Mouse (Mus musculus): ENCODE measurements around the gene A030005K14Rik. TPM values are rescaled to one million over a fixed set of nuclear protein-coding genes. Genes with fewer than 3 reads are reported as not detected.

The A030005K14Rik gene
- polyA plus RNA-seq, 1 experiment: not detected

DNA sequence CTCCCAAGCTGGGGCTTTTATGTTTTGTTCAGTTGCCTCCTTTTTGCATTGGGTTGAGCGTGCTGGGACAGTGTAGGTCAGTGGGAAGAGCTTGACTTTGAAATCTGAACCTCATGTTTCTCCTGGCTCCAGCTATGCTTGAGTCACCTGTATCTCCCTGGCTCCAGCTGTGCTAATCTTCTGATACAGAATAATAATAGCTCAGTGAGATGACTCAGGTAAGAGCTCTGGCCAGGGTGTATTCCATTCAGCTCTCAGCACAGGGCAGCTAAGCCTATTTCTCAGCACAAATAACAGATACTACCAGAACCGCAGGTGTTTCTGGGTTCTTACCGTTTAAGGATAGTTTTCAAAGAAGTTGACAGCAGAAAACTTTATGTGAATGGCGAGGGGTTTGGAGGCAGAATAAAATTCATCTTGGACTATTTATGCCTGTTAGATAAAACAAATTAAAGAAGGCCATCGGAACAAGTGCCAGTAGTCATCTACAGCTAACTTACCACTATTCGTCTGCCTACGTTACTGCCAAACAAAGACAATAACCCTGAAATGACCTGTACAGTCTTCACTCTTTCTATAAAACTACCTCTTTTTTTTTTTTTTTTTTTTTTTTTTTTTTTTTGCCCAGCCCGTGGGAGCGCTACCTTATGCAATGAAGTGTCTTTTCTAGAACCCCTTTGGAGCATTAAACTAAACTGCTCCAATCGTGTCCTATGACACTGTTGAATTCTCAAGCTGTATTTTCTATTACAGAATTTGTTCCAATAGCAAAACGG lies 22.1 kb downstream of the A030005K14Rik start:
- H3K27me3 ChIP-seq (ENCODE audit: control insufficient read depth, insufficient read depth, low read length): no peaks in the 10 kb centered on the region
- H3K27ac ChIP-seq (ENCODE audit: insufficient read depth, low read depth, low read length): no peak overlapping the region
- 76% methylated on average over 11 of the region's 11 CpGs for WGBS
- no peak overlapping the region for H3K4me3 ChIP-seq (ENCODE audit: low read depth, low read length)
- TF ChIP-seq CTCF (IDR thresholded peaks at IDR 0.05; ENCODE audit: extremely low read depth, insufficient read length, insufficient replicate concordance, low read depth, low read length): no peak
- no peak for TF ChIP-seq POLR2A (IDR thresholded peaks at IDR 0.05; ENCODE audit: low read depth, low read length)
- peaks cover 5% of the 10 kb centered on the region; the same call in 1 of the 2 replicates for H3K4me1 ChIP-seq (ENCODE audit: control insufficient read depth, insufficient read depth, insufficient read length, low read length)
- H3K36me3 ChIP-seq (ENCODE audit: control insufficient read depth, insufficient read depth, low read length): no peaks in the 10 kb centered on the region

DNA sequence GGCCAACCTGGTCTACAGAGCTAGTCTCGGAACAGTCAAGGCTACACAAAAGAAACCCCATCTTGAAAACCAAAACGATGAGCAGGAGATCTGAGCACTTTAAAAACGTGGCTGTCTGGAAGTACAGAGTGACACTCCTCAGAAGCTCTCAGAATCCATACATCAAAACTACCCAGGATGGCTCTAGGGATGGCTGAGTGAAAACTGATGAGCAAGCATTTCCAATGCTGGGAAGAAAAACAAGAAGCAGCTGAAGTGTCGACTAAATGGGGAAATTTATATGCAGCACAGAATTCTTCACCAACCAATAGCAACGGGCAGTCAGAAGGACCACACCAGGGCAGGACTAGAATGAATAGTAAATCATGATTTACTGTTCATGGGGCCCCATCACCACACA lies 24.7 kb downstream of the A030005K14Rik start:
- TF ChIP-seq POLR2A (IDR thresholded peaks at IDR 0.05; ENCODE audit: low read depth, low read length) (no peak), CTCF (IDR thresholded peaks at IDR 0.05; ENCODE audit: extremely low read depth, insufficient read length, insufficient replicate concordance, low read depth, low read length) (no peak)
- Histone ChIP-seq H3K4me3 (ENCODE audit: low read depth, low read length) (no peak overlapping the region), H3K27ac (ENCODE audit: insufficient read depth, low read depth, low read length) (no peak overlapping the region), H3K36me3 (ENCODE audit: control insufficient read depth, insufficient read depth, low read length) (no peaks in the 10 kb centered on the region), H3K27me3 (ENCODE audit: control insufficient read depth, insufficient read depth, low read length) (no peaks in the 10 kb centered on the region), H3K4me1 (ENCODE audit: control insufficient read depth, insufficient read depth, insufficient read length, low read length) (peaks cover 5% of the 10 kb centered on the region; the same call in 1 of the 2 replicates)
- 81% methylated on average over 5 of the region's 5 CpGs for WGBS

DNA sequence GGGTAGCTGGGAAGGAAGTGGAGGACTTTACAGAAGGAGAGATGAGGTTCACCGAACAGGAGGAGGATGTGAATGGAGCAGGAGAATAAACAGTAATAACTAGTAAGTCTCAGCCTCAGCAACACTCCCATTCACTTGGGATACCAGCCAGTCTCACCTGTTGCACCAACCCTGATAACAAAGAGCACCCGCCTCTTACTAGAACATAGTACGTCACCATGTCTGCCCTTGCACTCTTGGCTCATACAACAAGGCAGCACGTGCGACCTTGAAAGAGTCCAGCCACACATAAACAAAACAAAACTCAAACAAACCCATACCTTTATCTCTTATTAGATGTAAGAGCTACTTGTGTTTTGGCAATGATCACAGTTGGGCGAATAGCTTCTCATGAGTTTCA lies 26.7 kb downstream of the A030005K14Rik start:
- Histone ChIP-seq H3K36me3 (ENCODE audit: control insufficient read depth, insufficient read depth, low read length) (no peaks in the 10 kb centered on the region), H3K27me3 (ENCODE audit: control insufficient read depth, insufficient read depth, low read length) (no peaks in the 10 kb centered on the region), H3K27ac (ENCODE audit: insufficient read depth, low read depth, low read length) (no peak overlapping the region), H3K4me1 (ENCODE audit: control insufficient read depth, insufficient read depth, insufficient read length, low read length) (no peaks in the 10 kb centered on the region), H3K4me3 (ENCODE audit: low read depth, low read length) (no peak overlapping the region)
- TF ChIP-seq CTCF (IDR thresholded peaks at IDR 0.05; ENCODE audit: extremely low read depth, insufficient read length, insufficient replicate concordance, low read depth, low read length): no peak
- TF ChIP-seq POLR2A (IDR thresholded peaks at IDR 0.05; ENCODE audit: low read depth, low read length): no peak
- 38% methylated on average over 6 of the region's 6 CpGs for WGBS

DNA sequence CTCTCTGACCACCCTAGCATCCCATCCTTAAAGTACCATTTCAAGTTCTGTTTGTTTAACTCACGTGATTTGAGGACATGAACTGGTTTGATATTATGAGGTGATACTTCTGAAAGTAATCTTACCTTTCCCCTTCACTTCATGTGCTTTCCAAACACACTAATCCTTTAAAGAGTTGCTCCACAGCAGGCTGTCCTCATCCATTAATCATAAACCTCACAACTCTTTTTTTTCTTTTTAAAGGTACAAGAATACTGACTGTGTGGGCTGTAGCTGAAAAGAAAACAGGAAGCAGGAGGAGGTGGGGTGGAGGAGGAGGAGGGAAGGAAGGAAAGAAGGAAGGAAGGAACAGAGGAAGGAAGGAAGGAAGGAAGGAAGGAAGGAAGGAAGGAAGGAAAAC lies 27.2 kb downstream of the A030005K14Rik start:
- Histone ChIP-seq H3K27me3 (ENCODE audit: control insufficient read depth, insufficient read depth, low read length) (no peaks in the 10 kb centered on the region), H3K27ac (ENCODE audit: insufficient read depth, low read depth, low read length) (no peak overlapping the region), H3K36me3 (ENCODE audit: control insufficient read depth, insufficient read depth, low read length) (no peaks in the 10 kb centered on the region), H3K4me3 (ENCODE audit: low read depth, low read length) (no peak overlapping the region), H3K4me1 (ENCODE audit: control insufficient read depth, insufficient read depth, insufficient read length, low read length) (no peaks in the 10 kb centered on the region)
- TF ChIP-seq POLR2A (IDR thresholded peaks at IDR 0.05; ENCODE audit: low read depth, low read length): no peak
- 29% methylated on average over 1 of the region's 1 CpGs for WGBS

DNA sequence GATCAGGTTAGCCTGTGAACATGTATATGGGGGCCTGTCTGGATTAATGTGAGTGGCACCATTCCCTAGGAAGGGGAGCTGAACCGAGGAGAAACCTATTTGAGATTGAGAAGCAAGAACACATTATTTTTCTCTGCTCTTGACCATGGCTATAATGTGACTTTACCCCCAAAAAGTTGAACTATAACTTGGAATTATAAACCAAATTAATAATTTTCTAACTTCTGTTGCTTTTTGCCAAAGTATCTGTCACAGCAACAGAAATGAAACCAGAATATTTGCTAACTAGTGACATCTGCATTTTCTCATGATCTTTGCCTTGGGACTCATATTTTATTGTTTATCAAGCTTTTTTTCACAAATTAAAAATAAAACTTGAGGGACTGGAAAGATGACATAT lies 42.6 kb downstream of the A030005K14Rik start:
- no peaks in the 10 kb centered on the region; the same call in 1 of the 2 replicates for H3K4me1 ChIP-seq (ENCODE audit: control insufficient read depth, insufficient read depth, insufficient read length, low read length)
- H3K36me3 ChIP-seq (ENCODE audit: control insufficient read depth, insufficient read depth, low read length): no peaks in the 10 kb centered on the region
- 31% methylated on average over 1 of the region's 1 CpGs for WGBS
- no peak overlapping the region for H3K4me3 ChIP-seq (ENCODE audit: low read depth, low read length)
- H3K27me3 ChIP-seq (ENCODE audit: control insufficient read depth, insufficient read depth, low read length): no peaks in the 10 kb centered on the region
- TF ChIP-seq CTCF (IDR thresholded peaks at IDR 0.05; ENCODE audit: extremely low read depth, insufficient read length, insufficient replicate concordance, low read depth, low read length) (no peak), POLR2A (IDR thresholded peaks at IDR 0.05; ENCODE audit: low read depth, low read length) (no peak)
- H3K27ac ChIP-seq (ENCODE audit: insufficient read depth, low read depth, low read length): no peak overlapping the region

DNA sequence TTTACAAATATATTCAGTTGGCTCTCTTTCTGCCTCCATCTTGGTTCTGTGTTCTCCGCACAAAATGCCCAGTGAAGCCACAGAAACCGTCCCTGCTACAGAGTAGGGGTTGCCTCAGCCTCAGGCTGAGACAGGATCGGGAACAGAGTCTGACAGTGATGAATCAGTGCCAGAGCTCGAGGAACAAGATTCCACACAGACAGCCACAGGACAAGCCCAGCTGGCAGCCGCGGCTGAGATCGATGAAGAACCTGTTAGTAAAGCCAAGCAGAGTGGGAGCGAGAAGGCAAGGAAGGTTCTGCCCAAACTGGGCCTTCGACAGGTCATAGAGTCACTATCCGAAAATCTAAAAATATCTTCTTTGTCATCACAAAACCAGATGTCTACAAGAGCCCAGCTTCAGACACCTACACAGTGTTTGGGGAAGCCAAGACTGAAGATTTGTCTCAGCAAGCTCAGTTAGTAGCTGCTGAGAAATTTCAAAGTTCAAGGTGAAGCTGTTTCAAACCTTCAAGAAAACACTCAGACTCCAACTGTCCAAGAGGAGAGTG lies 43.8 kb downstream of the A030005K14Rik start:
- Histone ChIP-seq H3K27ac (ENCODE audit: insufficient read depth, low read depth, low read length) (no peak overlapping the region; the same call in 1 of the 2 replicates), H3K27me3 (ENCODE audit: control insufficient read depth, insufficient read depth, low read length) (no peaks in the 10 kb centered on the region), H3K4me1 (ENCODE audit: control insufficient read depth, insufficient read depth, insufficient read length, low read length) (no peaks in the 10 kb centered on the region; the same call in 1 of the 2 replicates), H3K36me3 (ENCODE audit: control insufficient read depth, insufficient read depth, low read length) (no peaks in the 10 kb centered on the region), H3K4me3 (ENCODE audit: low read depth, low read length) (no peak overlapping the region)
- 60% methylated on average over 10 of the region's 10 CpGs for WGBS
- TF ChIP-seq POLR2A (IDR thresholded peaks at IDR 0.05; ENCODE audit: low read depth, low read length): no peak
- TF ChIP-seq CTCF (IDR thresholded peaks at IDR 0.05; ENCODE audit: extremely low read depth, insufficient read length, insufficient replicate concordance, low read depth, low read length): no peak

DNA sequence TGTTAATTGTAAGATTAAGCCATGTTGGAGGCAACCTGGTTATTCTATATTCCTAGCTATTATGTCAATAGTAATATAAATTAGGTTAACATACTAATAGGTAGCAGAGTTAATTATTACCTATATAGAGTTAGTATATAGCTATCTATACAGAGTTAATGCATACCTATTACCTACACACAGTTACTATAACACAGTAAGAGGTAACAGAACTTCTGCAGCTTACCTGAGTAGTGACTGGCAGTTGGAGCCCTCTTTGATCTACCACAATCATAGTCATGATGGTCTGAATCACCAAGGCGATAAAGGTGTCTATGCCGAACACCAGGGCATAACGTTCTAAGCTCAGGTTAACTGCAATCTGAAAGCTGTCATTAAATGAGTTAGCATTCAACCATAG lies 44.7 kb downstream of the A030005K14Rik start:
- WGBS: 38% methylated on average over 3 of the region's 3 CpGs
- H3K27me3 ChIP-seq (ENCODE audit: control insufficient read depth, insufficient read depth, low read length): no peaks in the 10 kb centered on the region
- TF ChIP-seq CTCF (IDR thresholded peaks at IDR 0.05; ENCODE audit: extremely low read depth, insufficient read length, insufficient replicate concordance, low read depth, low read length): no peak
- TF ChIP-seq POLR2A (IDR thresholded peaks at IDR 0.05; ENCODE audit: low read depth, low read length): no peak

More for the DNA sequence above, 44.7 kb downstream of the A030005K14Rik start:
- no peaks in the 10 kb centered on the region for H3K36me3 ChIP-seq (ENCODE audit: control insufficient read depth, insufficient read depth, low read length)
- H3K4me3 ChIP-seq (ENCODE audit: low read depth, low read length): no peak overlapping the region
- H3K4me1 ChIP-seq (ENCODE audit: control insufficient read depth, insufficient read depth, insufficient read length, low read length): no peaks in the 10 kb centered on the region; the same call in 1 of the 2 replicates
- H3K27ac ChIP-seq (ENCODE audit: insufficient read depth, low read depth, low read length): no peak overlapping the region

Other genes with a start within 250 kb of the A030005K14Rik start
- 28.4 and 46.7 TPM in 2 replicates for gene Agfg1, start 219.9 kb downstream of the A030005K14Rik start, polyA plus RNA-seq (2012; rRNA removed)
- 1.6 and 2.2 TPM in 2 replicates for gene A030005L19Rik, start 146.1 kb downstream of the A030005K14Rik start, polyA plus RNA-seq (2012; rRNA removed)
- gene A030014E15Rik, start 134.5 kb downstream of the A030005K14Rik start, polyA plus RNA-seq (2012; rRNA removed): not detected in 2 replicates
- gene Gm6217, start 128.0 kb downstream of the A030005K14Rik start, polyA plus RNA-seq (2012; rRNA removed): not detected in 2 replicates
- not detected in 2 replicates for gene A030003K21Rik, start 116.0 kb downstream of the A030005K14Rik start, polyA plus RNA-seq (2012; rRNA removed)
- gene Gm7544, start 103.4 kb downstream of the A030005K14Rik start, polyA plus RNA-seq (2012; rRNA removed): not detected in 2 replicates
- gene Gm47955, start 99.1 kb downstream of the A030005K14Rik start, polyA plus RNA-seq (2012; rRNA removed): not detected in 2 replicates
- gene Gm47959, start 58.8 kb downstream of the A030005K14Rik start, polyA plus RNA-seq (2012; rRNA removed): not detected in 2 replicates
- 0.63 and 8.2 TPM in 2 replicates for gene Slc19a3, start 20.9 kb downstream of the A030005K14Rik start, polyA plus RNA-seq (2012; rRNA removed)
- gene Krtap28-10, start 16.9 kb downstream of the A030005K14Rik start, polyA plus RNA-seq (2012; rRNA removed): not detected in 2 replicates
- 0.09 TPM in 1 of 2 replicates, not detected in the other for gene Gm47969, start 14.4 kb downstream of the A030005K14Rik start, polyA plus RNA-seq (2012; rRNA removed)
- 1.3 TPM in 1 of 2 replicates, not detected in the other for gene Krtap28-13, start 1.6 kb upstream of the A030005K14Rik start, polyA plus RNA-seq (2012; rRNA removed)
- gene Ccl20, start 57.4 kb upstream of the A030005K14Rik start, polyA plus RNA-seq (2012; rRNA removed): 4.1 and 15.3 TPM in 2 replicates
- gene Daw1, start 100.4 kb upstream of the A030005K14Rik start, polyA plus RNA-seq (2012; rRNA removed): not detected in 2 replicates